Mouse (Mus musculus): ENCODE measurements at regions not wholly inside any gene's neighbourhood (a gene's known extent, or its start where the extent isn't known, plus 50 kb on each side); places are given as distances from the start of the nearest gene placed in this dataset.

- no peak for DNase-seq
Observed at GRCm38 (mm10) chr2:161470844-161471243, 362.0 kb upstream of the Chd6 start.

- peak in 1 of 2 experiments; percentile 3 for DNase-seq
Observed at GRCm38 (mm10) chr2:161470025-161470424, 361.1 kb upstream of the Chd6 start.

- DNase-seq = no peak
Observed at GRCm38 (mm10) chr2:161467035-161467434, 358.2 kb upstream of the Chd6 start.

- no peak for DNase-seq
Observed at GRCm38 (mm10) chr2:161460600-161460999, 351.7 kb upstream of the Chd6 start.

GRCm38 (mm10) chr2:161454466-161454865 lies 345.6 kb upstream of the Chd6 start:
- no peak for DNase-seq

GRCm38 (mm10) chr2:161433816-161434215 lies 324.9 kb upstream of the Chd6 start:
- no peak for DNase-seq

- no peak for DNase-seq
Observed at GRCm38 (mm10) chr2:161429294-161429693, 320.4 kb upstream of the Chd6 start.

GRCm38 (mm10) chr2:161425587-161425986 lies 316.7 kb upstream of the Chd6 start:
- no peak for DNase-seq

- no peak for DNase-seq
Observed at GRCm38 (mm10) chr2:161418062-161418461, 309.2 kb upstream of the Chd6 start.

GRCm38 (mm10) chr2:161416218-161416927 lies 307.5 kb upstream of the Chd6 start:
- DNase-seq = no peak

GRCm38 (mm10) chr2:161408306-161408705 lies 299.4 kb upstream of the Chd6 start:
- DNase-seq = no peak

GRCm38 (mm10) chr2:161405847-161406384 lies 297.0 kb upstream of the Chd6 start:
- no peak for DNase-seq

- no peak for DNase-seq
Observed at GRCm38 (mm10) chr2:161398061-161398460, 289.2 kb upstream of the Chd6 start.

GRCm38 (mm10) chr2:161390954-161391690 lies 282.2 kb upstream of the Chd6 start:
- DNase-seq = no peak

- DNase-seq = no peak
Observed at GRCm38 (mm10) chr2:161389318-161389835, 280.5 kb upstream of the Chd6 start.

GRCm38 (mm10) chr2:161387054-161387453 lies 278.2 kb upstream of the Chd6 start:
- no peak for DNase-seq

- DNase-seq = no peak
Observed at GRCm38 (mm10) chr2:161382411-161382810, 273.5 kb upstream of the Chd6 start.

GRCm38 (mm10) chr2:161378313-161378712 lies 269.4 kb upstream of the Chd6 start:
- DNase-seq = no peak

GRCm38 (mm10) chr2:161362325-161362724 lies 253.4 kb upstream of the Chd6 start:
- no peak for DNase-seq

GRCm38 (mm10) chr2:161349110-161349509 lies 240.2 kb upstream of the Chd6 start:
- DNase-seq = no peak

GRCm38 (mm10) chr2:161344018-161344417 lies 235.1 kb upstream of the Chd6 start:
- DNase-seq = no peak

- no peak for DNase-seq
Observed at GRCm38 (mm10) chr2:161342648-161343047, 233.8 kb upstream of the Chd6 start.

- DNase-seq = peak; percentile 75 to 87
Observed at GRCm38 (mm10) chr2:161341368-161341891, 232.6 kb upstream of the Chd6 start.

- DNase-seq = no peak
Observed at GRCm38 (mm10) chr2:161340291-161340690, 231.4 kb upstream of the Chd6 start.

Data from lung, adult 18-20 months (tissue).